8 mouse cellular contexts compared by ENCODE assay signal in genomic region chr4:48278757-48279497, GRCm38 (mm10). TPM values are rescaled to one million over a fixed set of nuclear protein-coding genes. Genes with fewer than 3 reads are reported as not detected.
A peak's percentile ranks its signal among the peaks of the same experiment; 100 is the strongest.
DNase-seq lines count a peak whose midpoint lies in the region; ATAC-seq and TF ChIP-seq lines count a peak whose summit lies in the region.

No protein-coding gene starts in this region.

- H3K4me1 ChIP-seq in limb, embryonic 14.5 days (ENCODE audit: control insufficient read depth, insufficient read depth, low read length): peaks cover 9% of the 10 kb centered on the region; the same call in 1 of the 2 replicates
- H3K4me1 ChIP-seq in midbrain, embryonic 15.5 days: peaks cover 15% of the 10 kb centered on the region

- H3K27me3 ChIP-seq in limb, embryonic 14.5 days (ENCODE audit: control insufficient read depth, insufficient read depth, low read length): no peaks in the 10 kb centered on the region
- no peaks in the 10 kb centered on the region for H3K27me3 ChIP-seq in midbrain, embryonic 15.5 days (replicated peaks)

- 1% methylated on average over 28 of the region's 34 CpGs for WGBS in limb, embryonic 14.5 days
- WGBS in midbrain, embryonic 15.5 days: under 1% methylated on average over 34 of the region's 34 CpGs

- TF ChIP-seq POLR2A in limb, embryonic 14.5 days (IDR thresholded peaks at IDR 0.05; ENCODE audit: borderline replicate concordance, extremely low read depth, insufficient read depth, insufficient read length): no peak

- H3K9ac ChIP-seq in limb, embryonic 14.5 days (ENCODE audit: low read depth, low read length, severe bottlenecking): peak overlapping the region; percentile 90
- peak overlapping the region; percentile 91 for H3K9ac ChIP-seq in midbrain, embryonic 15.5 days

- peak; percentile 16 to 20 for DNase-seq in frontal cortex, postnatal 25 days (ENCODE audit: low spot score in 2 of 2)
- no peak for DNase-seq in frontal cortex, postnatal 36 days (ENCODE audit: low spot score in 2 of 2)
- DNase-seq in 3T3-L1 (ENCODE audit: low read depth, low spot score): peak; percentile 71
- DNase-seq in c-Kit-positive CD71-negative TER-119-negative erythroid progenitor cells, embryonic 14.5 days (ENCODE audit: low read depth): peak; percentile 33
- DNase-seq in heart, postnatal 4 days: peak; percentile 19
- peak; percentile 29 for DNase-seq in limb, embryonic 14.5 days (ENCODE audit: low spot score)
- DNase-seq in adrenal gland, postnatal 25 days: no peak

- peak overlapping the region; percentile 68 for H3K4me2 ChIP-seq in limb, embryonic 14.5 days (replicated peaks; ENCODE audit: low read depth, low read length, severe bottlenecking)
- H3K4me2 ChIP-seq in midbrain, embryonic 15.5 days: peak overlapping the region; percentile 86

- H3K9me3 ChIP-seq in limb, embryonic 14.5 days (ENCODE audit: control insufficient read depth, low read length): no peaks in the 10 kb centered on the region
- no peaks in the 10 kb centered on the region for H3K9me3 ChIP-seq in midbrain, embryonic 15.5 days

- peak overlapping the region; percentile 26 for H3K27ac ChIP-seq in limb, embryonic 14.5 days (replicated peaks; ENCODE audit: low read depth, low read length)
- peak overlapping the region; percentile 35; the same call in 1 of the 2 replicates for H3K27ac ChIP-seq in midbrain, embryonic 15.5 days

- 0 out of 2 replicates have a peak, but pooled peaks cover 4% of the 10 kb centered on the region for H3K36me3 ChIP-seq in limb, embryonic 14.5 days (ENCODE audit: control insufficient read depth, insufficient read depth, low read length)
- H3K36me3 ChIP-seq in midbrain, embryonic 15.5 days (replicated peaks): no peaks in the 10 kb centered on the region

- peak overlapping the region; percentile 80 for H3K4me3 ChIP-seq in limb, embryonic 14.5 days (replicated peaks; ENCODE audit: low read length)
- H3K4me3 ChIP-seq in midbrain, embryonic 15.5 days: peak overlapping the region; percentile 87

- no peak; the same call in 1 of the 2 replicates for ATAC-seq in limb, embryonic 14.5 days (ENCODE audit: low FRiP score, low read depth)
- no peak for ATAC-seq in midbrain, embryonic 15.5 days (replicated peaks)

RNA-seq across cellular contexts. Expression of gene Erp44, which starts 0.4 kb away (rescaled TPM):
- total RNA-seq in heart, postnatal 4 days (2021): 10 to 100 TPM; 28.1 to 30.3 TPM
- polyA plus RNA-seq in limb, embryonic 14.5 days (2012; rRNA removed): 36.1 and 44.9 TPM in 2 replicates
- 84.6 TPM in 2 replicates for polyA plus RNA-seq in limb, embryonic 14.5 days (2014; fragmentation: Nextera tagmentation; extraction: Ambion mirVana)
- polyA plus RNA-seq in midbrain, embryonic 15.5 days (2015; fragmentation: Nextera tagmentation; extraction: Ambion mirVana): 58.7 and 62.1 TPM in 2 replicates
- 53.1 and 63.1 TPM in 2 replicates for total RNA-seq in adrenal gland, postnatal 25 days (2021)

RNA-seq across cellular contexts. Expression of gene Invs, which starts 0.6 kb away (rescaled TPM):
- 1 to 10 TPM; 3.0 to 3.5 TPM for total RNA-seq in heart, postnatal 4 days (2021)
- polyA plus RNA-seq in limb, embryonic 14.5 days (2012; rRNA removed): 6.9 and 7.8 TPM in 2 replicates
- 6.5 and 8.5 TPM in 2 replicates for polyA plus RNA-seq in limb, embryonic 14.5 days (2014; fragmentation: Nextera tagmentation; extraction: Ambion mirVana)
- 6.4 and 8.3 TPM in 2 replicates for polyA plus RNA-seq in midbrain, embryonic 15.5 days (2015; fragmentation: Nextera tagmentation; extraction: Ambion mirVana)
- total RNA-seq in adrenal gland, postnatal 25 days (2021): 13.6 and 15.3 TPM in 2 replicates

Comparison
In these comparisons a context has a peak if more than half of its experiments do, and no peak if none do; other contexts are left out.
1. DNase-seq: peak in frontal cortex, postnatal 25 days (2 of 2), 3T3-L1 (single experiment), c-Kit-positive CD71-negative TER-119-negative erythroid progenitor cells, embryonic 14.5 days (single experiment), heart, postnatal 4 days (single experiment) and limb, embryonic 14.5 days (single experiment); none in frontal cortex, postnatal 36 days (0 of 2) and adrenal gland, postnatal 25 days (single experiment).